Mouse (Mus musculus) brain, embryonic 14.5 days (tissue): ENCODE results near the gene Carmil1. TPM values are rescaled to one million over a fixed set of nuclear protein-coding genes. Genes with fewer than 3 reads are reported as not detected.

ENCODE experiments used
- DNase-seq: peaks from one replicate; pipeline ENCODE4 v3.0.0-alpha.2; 2011; ENCODE audit warnings: low read depth
- CTCF ChIP-seq: fragments of 200-500 bp; IDR thresholded peaks from 2 replicates; pipeline ENCODE4 v1.5.1; 2012; ENCODE audit warnings: inconsistent platforms, mild to moderate bottlenecking, moderate library complexity, borderline replicate concordance; ENCODE audit not compliant: insufficient read depth, insufficient read length; ENCODE audit errors: extremely low read depth
- POLR2A ChIP-seq: fragments of 200-500 bp; IDR thresholded peaks from 2 replicates; pipeline ENCODE4 v1.6.1; 2012; ENCODE audit warnings: mild to moderate bottlenecking, inconsistent platforms, borderline replicate concordance; ENCODE audit not compliant: poor library complexity, insufficient read depth, insufficient read length, severe bottlenecking; ENCODE audit errors: extremely low read depth
- polyA plus RNA-seq: library from polyadenylated mRNA; depleted of rRNA; stranded (reverse); fragments of >200 nt; gene quantifications from 2 replicates; pipeline ENCODE4 v1.2.3, GENCODE M21; 2012; rRNA removed

The Carmil1 gene
- polyA plus RNA-seq = 15.1 and 20.1 TPM in 2 replicates

DNA sequence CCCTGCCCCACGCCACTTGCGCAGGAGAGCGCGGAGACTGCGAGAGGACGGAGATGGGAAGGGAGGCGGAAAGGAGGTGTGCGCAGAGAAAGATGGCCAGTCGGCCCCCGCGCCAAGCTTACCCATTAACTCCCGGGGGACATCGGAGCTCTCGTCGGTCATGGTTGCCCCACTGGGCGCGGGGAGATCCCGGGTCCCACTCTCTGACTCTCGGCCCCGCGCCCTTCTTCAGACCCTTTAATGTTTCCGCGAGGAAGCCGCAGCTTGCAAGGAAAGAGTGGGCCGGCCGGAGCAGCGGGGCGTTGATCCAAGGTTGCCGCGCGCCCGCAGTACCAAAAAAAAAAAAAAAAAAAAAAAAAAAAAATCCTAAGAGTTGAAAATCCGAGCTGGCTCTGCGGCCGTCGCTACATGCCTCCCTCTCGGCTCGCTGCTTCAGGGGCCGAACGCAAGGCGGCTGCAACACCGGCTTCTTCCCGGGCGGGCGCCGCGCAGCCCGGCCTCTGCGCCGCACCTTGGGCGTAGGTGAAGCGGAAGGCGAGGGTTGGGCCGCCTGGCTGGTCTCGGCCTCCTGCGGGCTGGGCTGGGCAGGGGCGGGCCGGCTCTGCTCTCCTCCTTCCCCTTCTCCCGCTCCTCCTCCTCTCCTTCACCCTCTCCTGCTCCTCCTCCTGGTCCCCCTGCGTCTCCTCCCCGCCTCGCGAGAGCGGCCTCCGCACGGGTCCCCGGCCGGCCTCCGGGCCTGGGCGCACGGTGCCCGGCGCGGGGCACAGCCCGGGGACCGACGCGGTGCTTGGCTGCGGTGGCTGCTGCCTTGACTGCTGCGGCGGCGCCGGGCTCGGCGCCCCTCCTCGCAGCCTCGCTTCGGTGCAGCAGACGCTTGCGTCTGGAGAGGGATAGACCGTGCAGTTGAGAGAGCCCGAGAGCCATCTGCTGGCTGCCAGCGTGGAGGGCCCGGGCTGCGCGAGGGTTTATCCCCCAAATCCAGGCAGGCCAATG lies at the start of gene Carmil1:
Gene Carmil1, minus strand, starts transcription at position 357 of the 993 bp plus-strand sequence.
- TF ChIP-seq POLR2A (peak; percentile 62), CTCF (peak; percentile 76)
- DNase-seq = peak; percentile 96

DNA sequence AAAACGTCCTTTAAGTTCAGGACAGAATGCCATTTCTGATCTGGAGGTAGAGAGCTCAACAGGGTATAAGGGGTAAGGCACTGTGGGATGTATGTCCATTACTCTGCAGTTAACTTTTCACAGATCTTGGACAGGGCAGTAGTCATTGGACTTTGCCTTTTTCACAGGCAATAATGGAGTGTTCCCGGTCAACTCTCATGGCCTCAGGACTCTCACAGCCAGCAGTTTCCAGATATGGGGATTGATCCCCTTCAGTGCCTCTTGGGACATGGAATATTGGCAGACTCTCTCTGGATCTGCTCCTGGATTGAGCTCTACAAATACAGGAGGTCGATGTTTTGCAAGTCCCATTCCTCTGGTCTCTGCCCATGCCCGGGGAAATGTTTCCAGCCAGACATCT lies 49.5 kb upstream of the Carmil1 start:
- no peak for TF ChIP-seq CTCF
- no peak for TF ChIP-seq POLR2A
- DNase-seq = no peak

DNA sequence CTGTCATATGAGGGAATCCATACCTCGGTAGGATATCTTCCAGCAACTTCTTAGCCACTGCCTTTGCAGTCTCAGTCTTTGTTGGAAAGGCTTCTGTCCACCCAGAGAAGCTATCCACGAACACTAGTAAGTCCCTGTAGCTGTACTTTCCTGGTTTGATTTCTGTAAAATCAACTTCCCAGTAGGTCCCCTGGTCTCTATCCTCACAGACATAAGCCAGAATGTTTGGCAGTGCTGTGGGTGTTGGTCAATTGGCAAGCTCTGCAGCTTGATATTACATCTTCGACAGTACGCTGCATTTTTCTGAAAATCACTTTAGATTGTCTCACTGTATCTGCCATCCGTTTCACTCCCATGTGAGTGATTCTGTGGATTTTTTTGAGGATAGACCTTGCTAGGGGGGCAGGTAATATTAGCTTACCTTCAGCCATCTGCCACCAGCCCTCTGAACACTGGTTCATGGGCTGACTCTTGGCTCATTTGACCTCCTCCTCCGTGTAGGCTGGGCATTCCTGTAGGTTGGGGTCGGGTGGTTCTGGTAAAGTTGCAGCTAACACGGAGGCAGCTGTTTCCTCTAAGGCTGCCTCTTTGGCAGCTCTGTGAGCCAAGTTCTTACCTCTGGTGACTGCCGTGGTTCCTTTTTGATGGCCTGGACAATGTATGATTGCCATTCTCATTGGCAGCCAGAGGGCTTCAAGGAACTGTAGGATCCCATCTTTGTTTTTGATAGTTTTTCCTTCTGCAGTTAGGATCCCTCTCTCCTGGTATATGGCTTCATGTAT lies 47.6 kb upstream of the Carmil1 start:
- TF ChIP-seq POLR2A (no peak), CTCF (no peak)
- no peak for DNase-seq

GRCm38 (mm10) chr13:24327201-24327600 lies 46.6 kb upstream of the Carmil1 start, which contains the start of gene Cmah:
Cmah (plus strand) TSS chr13:24327404.
- DNase-seq = no peak
- TF ChIP-seq CTCF (no peak), POLR2A (no peak)

DNA sequence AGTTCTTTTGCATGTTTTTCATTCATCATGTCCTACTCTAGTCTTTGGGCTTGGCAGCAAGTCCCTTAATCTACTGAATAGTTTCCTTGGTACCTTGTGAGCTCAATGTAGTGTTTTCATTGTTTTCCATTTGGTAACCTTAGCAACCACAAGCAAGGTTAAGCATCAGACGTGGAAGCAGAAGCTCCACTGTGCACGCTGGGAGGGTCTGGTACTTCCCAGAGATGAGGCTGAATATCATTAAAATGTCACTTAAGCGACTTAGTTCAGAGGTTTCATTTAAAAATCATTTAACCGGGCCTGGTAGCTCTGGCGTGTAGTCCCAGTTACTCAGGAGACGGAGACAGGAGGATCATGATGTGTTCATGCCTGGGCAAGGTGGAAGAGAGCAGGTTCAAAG lies 40.7 kb upstream of the Carmil1 start:
- TF ChIP-seq POLR2A (no peak), CTCF (no peak)

GRCm38 (mm10) chr13:24318618-24319017 lies 38.0 kb upstream of the Carmil1 start:
- peak; percentile 65; the same call in 1 of the 2 replicates for TF ChIP-seq CTCF
- no peak for TF ChIP-seq POLR2A
- peak; percentile 79 for DNase-seq

More for the DNA sequence above, 40.7 kb upstream of the Carmil1 start:
- DNase-seq = peak; percentile 9

DNA sequence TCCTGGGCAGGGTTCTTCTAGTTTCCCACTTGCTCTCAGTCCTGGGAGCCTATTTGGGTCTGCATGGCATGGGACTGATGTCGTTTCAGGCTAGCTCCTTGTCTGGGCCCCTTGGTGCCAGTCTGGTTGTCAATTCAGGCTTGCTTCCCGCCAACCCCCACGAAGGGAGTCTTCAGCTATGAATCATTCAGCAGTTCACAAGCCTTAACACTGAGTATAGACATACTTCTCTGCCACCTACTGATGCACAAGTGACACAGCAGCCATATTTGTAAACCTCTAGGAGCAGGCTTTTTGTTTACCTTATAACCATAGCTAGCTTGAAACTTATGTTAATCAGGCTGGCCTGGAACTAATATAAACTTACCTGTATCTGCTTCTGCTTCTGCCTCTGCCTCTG lies 36.0 kb upstream of the Carmil1 start:
- peak; percentile 41 for DNase-seq
- TF ChIP-seq CTCF (no peak), POLR2A (no peak)

DNA sequence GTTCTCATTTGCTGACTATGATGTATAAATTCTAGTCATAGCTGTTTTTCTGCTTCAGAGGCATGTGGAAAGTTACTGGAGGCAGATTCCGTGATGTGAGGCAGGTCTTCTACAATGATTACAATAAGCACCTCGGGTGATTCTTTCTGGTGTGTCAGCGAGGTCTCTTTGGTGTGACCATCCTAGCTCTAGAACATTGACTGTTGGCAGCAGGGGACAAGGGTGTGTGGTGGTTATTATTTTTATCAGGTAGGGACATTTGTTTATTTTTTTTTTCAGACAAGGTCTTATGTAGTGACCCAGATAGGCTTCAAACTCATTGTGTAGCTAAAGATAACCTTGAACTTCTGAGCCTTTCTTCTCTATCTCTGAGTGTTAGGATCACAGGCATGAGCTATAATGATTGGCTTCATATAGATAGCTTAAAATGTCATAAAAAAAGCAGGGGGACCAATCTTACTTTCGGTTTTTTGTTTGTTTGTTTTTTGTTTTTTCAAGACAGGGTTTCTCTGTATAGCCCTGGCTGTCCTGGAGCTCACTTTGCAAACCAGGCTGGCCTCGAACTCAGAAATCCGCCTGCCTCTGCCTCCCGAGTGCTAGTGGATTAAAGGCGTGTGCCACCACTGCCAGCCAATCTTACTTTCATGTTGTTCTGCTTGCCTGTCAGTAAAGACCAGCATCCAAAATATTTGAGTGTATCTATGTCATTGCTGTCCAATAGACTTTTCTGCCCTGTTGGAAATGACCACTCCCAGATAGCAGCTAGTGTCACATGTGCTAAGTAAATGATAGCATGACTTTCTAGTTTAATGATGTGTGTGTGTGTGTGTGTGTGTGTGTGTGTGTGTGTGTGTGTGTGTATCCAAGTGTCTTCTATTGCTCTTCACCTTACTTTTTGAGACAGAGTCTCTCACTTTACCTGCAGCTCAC lies 30.7 kb upstream of the Carmil1 start:
- DNase-seq = no peak
- TF ChIP-seq CTCF (no peak), POLR2A (no peak)

- no peak for DNase-seq
These were observed 25.7 kb upstream of the Carmil1 start for GRCm38 (mm10) chr13:24306248-24306647.

GRCm38 (mm10) chr13:24305486-24305885 lies 24.9 kb upstream of the Carmil1 start:
- DNase-seq = no peak
- TF ChIP-seq POLR2A (no peak), CTCF (no peak)

More at GRCm38 (mm10) chr13:24306248-24306647, 25.7 kb upstream of the Carmil1 start:
- TF ChIP-seq POLR2A (no peak), CTCF (0 out of 2 replicates have a peak, but pooled peaks have one; percentile 24)
